Mouse (Mus musculus) limb, embryonic 10.5 days (tissue): ENCODE measurements at regions not wholly inside any gene's neighbourhood (a gene's known extent, or its start where the extent isn't known, plus 50 kb on each side); places are given as distances from the start of the nearest gene placed in this dataset.

Experiments
- DNase-seq: peaks from one replicate; pipeline ENCODE4 v3.0.0-alpha.2; 2017; ENCODE audit warnings: low spot score
- H3K27ac ChIP-seq: fragments of 300-500 bp; sonication (generic); 2 replicates; pipeline ENCODE4 v1.5.1; 2016; ENCODE audit warnings: mild to moderate bottlenecking
- H3K27me3 ChIP-seq: fragments of 300-500 bp; sonication (generic); 2 replicates; pipeline ENCODE4 v1.6.1; 2016; ENCODE audit warnings: low read depth, mild to moderate bottlenecking; ENCODE audit not compliant: poor library complexity, severe bottlenecking
- H3K36me3 ChIP-seq: fragments of 300-500 bp; sonication (generic); 2 replicates; pipeline ENCODE4 v1.6.1; 2016; ENCODE audit warnings: mild to moderate bottlenecking, moderate library complexity
- H3K4me1 ChIP-seq: fragments of 300-500 bp; sonication (generic); 2 replicates; pipeline ENCODE4 v1.6.1; 2016
- H3K4me3 ChIP-seq: fragments of 300-500 bp; sonication (generic); 2 replicates; pipeline ENCODE4 v1.5.1; 2016; ENCODE audit warnings: mild to moderate bottlenecking, moderate library complexity
- H3K9me3 ChIP-seq: fragments of 300-500 bp; sonication (generic); replicated peaks from 2 replicates; pipeline ENCODE4 v1.6.1; 2016; ENCODE audit warnings: mild to moderate bottlenecking
- WGBS: fragments of 180-500 bp; shearing (Covaris S2); methylation state at CpG from one replicate; pipeline ENCODE4 v1.1.7; 2016; 5-methylcytosine and 5-hydroxymethylcytosine counted together

DNA sequence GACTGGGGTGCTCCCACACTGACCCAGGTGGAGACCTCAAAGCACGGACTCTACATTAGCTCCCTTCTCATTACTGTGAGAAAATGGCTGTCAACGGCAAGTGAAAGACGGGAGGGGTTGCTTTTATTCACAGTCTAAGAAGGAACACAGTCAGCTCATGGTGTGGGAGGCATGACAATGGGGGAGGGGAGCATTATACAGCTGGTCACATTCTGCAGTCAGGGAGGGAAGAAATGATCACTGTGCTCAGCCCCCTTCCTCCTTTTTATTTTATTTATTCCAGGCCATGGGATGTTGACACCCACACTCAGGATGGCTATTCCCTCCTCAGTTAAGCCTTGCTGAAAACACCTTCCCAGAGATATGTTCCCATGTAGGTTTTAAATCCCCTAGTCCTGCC lies 93.1 kb upstream of the Spdye4c start:
- 79% methylated on average over 3 of the region's 3 CpGs for WGBS
- Histone ChIP-seq H3K4me3 (no peak overlapping the region), H3K9me3 (no peaks in the 10 kb centered on the region), H3K36me3 (no peaks in the 10 kb centered on the region), H3K27me3 (no peaks in the 10 kb centered on the region), H3K4me1 (no peaks in the 10 kb centered on the region; the same call in 1 of the 2 replicates), H3K27ac (no peak overlapping the region)
- DNase-seq = no peak

DNA sequence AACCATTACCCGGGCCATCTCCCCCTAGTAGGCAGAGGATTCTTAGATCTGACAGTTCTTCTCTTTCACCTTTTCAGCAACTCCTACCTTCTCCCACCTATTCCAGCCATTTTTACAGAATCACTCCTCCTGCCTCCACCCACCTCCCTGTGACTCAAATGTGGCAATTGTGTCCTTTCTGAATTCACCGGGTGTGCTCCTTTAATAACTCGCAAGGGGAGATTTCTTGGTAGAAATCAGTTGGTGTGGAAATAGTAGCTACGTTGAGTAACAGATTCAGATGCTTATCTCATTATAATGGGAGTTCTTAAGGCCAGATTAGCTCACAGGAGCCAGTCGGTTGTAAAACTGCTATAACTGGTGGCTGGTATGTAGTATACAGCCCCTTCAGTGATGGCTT lies 92.4 kb upstream of the Spdye4c start:
- no peak for DNase-seq
- 82% methylated on average over 5 of the region's 5 CpGs for WGBS
- no peaks in the 10 kb centered on the region for H3K27me3 ChIP-seq
- H3K9me3 ChIP-seq = no peaks in the 10 kb centered on the region
- H3K27ac ChIP-seq = no peak overlapping the region
- no peak overlapping the region for H3K4me3 ChIP-seq
- H3K4me1 ChIP-seq = no peaks in the 10 kb centered on the region; the same call in 1 of the 2 replicates
- no peaks in the 10 kb centered on the region for H3K36me3 ChIP-seq

DNA sequence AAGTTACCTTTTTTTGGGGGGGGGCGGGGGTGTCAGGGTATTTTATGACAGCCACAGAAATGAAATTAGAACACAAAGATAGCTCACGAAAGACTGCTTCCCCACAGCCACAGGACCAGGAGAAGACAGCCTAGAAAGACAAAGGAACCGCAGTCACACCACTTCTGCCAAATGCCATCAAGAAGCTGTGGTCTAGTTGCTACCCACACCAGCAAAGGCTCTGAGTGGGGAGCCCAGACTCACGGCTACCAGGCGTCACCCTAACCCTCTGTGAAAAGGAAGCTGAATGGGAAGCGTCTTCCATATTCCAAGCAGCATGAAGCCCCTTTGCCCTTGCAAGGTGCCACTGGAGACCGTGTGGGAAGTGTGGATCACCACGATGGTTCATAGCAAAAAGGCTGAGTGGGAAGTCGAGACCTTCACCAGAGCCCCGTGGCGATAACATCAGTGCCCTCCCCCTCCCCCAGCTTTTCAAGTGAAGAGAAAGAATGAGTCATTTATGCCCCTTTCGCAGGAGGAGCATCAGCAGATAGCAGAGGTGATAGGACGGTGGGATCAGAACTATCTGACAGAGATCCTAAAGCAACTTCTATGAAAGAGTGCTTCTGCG lies 91.3 kb upstream of the Spdye4c start:
- H3K36me3 ChIP-seq = no peaks in the 10 kb centered on the region
- no peak for DNase-seq
- no peaks in the 10 kb centered on the region for H3K27me3 ChIP-seq
- no peaks in the 10 kb centered on the region; the same call in 1 of the 2 replicates for H3K4me1 ChIP-seq
- no peaks in the 10 kb centered on the region for H3K9me3 ChIP-seq
- H3K4me3 ChIP-seq = no peak overlapping the region
- WGBS = 88% methylated on average over 14 of the region's 14 CpGs
- H3K27ac ChIP-seq = no peak overlapping the region

DNA sequence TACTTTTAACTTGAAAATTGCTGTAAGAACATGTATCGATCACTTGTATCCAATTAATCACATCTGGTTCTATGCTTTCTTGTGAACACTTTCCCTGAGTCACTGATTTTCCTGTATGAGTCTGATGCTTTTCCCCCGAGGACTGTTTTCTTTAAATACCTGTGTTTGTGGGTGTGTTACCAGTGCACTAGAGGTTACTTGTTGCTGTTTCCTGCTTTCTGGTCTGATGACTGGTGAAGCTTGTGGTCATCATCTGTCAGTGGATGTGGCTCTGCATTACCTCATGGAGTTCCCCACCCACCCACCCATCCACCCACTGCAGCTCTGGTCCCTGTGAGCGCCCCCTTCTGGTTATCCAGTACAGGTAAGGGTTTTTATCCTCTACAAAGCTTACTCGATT lies 88.3 kb upstream of the Spdye4c start:
- Histone ChIP-seq H3K4me3 (no peak overlapping the region), H3K4me1 (no peaks in the 10 kb centered on the region; the same call in 1 of the 2 replicates), H3K27ac (no peak overlapping the region), H3K9me3 (no peaks in the 10 kb centered on the region), H3K27me3 (no peaks in the 10 kb centered on the region), H3K36me3 (no peaks in the 10 kb centered on the region)
- WGBS = 78% methylated on average over 4 of the region's 4 CpGs
- DNase-seq = no peak

DNA sequence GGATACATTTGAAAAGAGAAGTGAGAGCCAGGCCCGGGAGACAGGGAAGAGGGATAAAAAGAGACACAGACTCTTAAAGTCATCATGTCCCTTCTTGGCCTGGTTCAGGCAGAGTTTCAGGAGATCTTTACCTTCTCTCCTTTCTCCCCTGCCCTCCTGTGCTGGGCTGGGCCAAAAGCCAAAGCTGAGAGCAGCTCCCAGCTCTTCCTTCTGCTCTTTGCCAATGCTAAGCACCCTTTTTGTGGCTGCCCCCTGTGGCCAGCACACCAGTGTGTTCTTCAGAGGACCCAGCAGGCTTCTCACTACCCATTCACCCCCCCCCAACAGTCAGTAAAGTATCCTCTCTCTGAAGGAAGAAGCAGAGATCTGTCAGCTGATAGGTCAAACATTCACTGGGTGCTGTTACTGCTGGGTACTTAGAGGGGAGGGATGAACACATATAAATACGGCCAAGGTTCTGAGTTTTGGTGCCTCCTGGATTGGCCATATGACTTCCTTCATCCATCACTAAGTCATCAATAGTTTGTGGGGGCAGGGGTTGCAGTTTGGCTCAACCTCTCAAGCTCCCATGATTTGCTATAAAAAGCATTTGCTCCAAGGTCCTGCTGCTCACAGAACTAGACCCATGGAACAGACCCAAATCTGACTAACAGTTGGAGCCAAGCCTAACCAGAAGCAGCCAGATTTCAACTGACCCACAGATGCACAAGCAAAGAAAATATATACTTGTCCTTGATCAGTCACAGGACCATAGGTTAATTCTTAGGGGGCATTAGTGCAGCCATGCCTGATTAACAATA lies 87.7 kb upstream of the Spdye4c start:
- no peak for DNase-seq
- H3K36me3 ChIP-seq = no peaks in the 10 kb centered on the region
- H3K27ac ChIP-seq = no peak overlapping the region
- H3K4me1 ChIP-seq = no peaks in the 10 kb centered on the region
- no peaks in the 10 kb centered on the region for H3K9me3 ChIP-seq
- WGBS = 81% methylated on average over 2 of the region's 2 CpGs
- H3K27me3 ChIP-seq = no peaks in the 10 kb centered on the region
- no peak overlapping the region for H3K4me3 ChIP-seq

DNA sequence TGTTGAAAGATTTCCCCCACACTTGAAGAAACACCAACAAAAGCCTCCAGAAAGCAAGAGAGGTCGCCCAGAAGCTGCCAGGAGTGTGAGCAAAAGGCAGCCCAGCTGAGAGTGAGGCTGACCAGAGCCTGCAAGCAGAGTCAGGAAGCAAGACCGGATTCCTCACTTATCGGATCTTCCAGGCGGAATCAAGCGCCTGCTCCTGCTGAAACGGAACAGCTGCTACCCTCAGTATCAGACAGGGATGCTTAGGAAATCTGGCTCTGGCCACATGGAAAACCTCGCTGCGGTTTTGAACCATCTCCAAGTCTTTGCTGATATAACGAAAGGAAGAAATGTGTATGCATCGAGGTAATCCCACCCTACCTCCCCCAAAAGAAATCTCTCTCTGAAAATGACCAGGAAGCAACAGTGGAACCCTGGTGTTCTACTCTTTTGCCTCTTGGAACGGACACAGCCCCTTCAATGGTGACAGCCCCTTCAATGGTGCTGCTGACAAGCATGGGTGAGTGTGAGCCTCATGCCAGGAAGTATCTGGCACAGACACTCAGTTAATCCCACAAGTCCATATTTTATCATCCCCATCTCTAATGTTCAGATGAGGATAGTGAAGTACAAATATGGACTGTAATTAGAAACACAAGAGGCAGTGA lies 83.3 kb upstream of the Spdye4c start:
- Histone ChIP-seq H3K9me3 (no peaks in the 10 kb centered on the region), H3K36me3 (no peaks in the 10 kb centered on the region), H3K4me3 (no peak overlapping the region), H3K27ac (no peak overlapping the region), H3K27me3 (no peaks in the 10 kb centered on the region), H3K4me1 (no peaks in the 10 kb centered on the region)
- DNase-seq = no peak
- WGBS = 73% methylated on average over 11 of the region's 11 CpGs

DNA sequence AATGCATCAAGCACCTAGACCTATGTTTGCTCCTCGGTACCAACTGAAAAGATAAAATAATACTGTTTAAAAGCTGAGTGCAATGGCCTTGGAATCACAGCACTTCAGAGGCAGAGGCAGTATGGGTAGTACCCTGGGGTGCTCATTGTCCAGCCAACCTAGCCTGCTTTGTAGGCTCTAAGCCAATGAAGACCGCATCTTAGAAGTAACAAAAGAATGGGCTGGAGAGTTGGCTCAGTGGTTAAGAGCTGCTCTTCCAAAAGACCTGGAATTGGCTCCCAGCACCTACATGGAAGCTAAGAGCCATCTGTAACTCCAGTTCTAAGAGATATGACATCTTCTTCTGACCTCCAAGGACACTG lies 82.8 kb upstream of the Spdye4c start:
- Histone ChIP-seq H3K4me1 (no peaks in the 10 kb centered on the region), H3K36me3 (no peaks in the 10 kb centered on the region), H3K27ac (no peak overlapping the region), H3K9me3 (no peaks in the 10 kb centered on the region), H3K4me3 (no peak overlapping the region), H3K27me3 (no peaks in the 10 kb centered on the region)
- 95% methylated on average over 2 of the region's 2 CpGs for whole genome bisulfite sequencing
- no peak for DNase-seq

DNA sequence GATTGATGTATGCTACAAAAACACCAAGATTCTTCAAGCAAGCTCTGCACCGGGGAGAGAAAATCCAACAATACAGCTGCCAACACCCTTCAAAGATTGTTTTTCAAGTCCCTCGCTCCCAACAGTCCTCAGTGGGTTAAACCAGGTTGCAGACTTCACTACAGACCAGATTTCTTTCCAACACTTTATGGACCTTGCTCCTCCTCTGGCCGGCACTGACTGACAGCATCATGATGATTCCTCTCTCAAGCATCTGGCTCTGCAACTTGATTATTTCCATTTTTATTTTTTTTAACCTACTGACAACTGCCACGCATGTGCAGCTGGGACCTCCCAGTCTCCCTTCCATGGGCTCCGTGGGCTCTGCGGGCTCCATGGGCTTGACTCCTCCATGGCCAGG lies 79.7 kb upstream of the Spdye4c start:
- H3K4me1 ChIP-seq = no peaks in the 10 kb centered on the region
- no peaks in the 10 kb centered on the region for H3K27me3 ChIP-seq
- no peak overlapping the region for H3K27ac ChIP-seq
- 88% methylated on average over 6 of the region's 6 CpGs for WGBS
- H3K4me3 ChIP-seq = no peak overlapping the region
- H3K36me3 ChIP-seq = no peaks in the 10 kb centered on the region
- no peak for DNase-seq
- H3K9me3 ChIP-seq = no peaks in the 10 kb centered on the region

DNA sequence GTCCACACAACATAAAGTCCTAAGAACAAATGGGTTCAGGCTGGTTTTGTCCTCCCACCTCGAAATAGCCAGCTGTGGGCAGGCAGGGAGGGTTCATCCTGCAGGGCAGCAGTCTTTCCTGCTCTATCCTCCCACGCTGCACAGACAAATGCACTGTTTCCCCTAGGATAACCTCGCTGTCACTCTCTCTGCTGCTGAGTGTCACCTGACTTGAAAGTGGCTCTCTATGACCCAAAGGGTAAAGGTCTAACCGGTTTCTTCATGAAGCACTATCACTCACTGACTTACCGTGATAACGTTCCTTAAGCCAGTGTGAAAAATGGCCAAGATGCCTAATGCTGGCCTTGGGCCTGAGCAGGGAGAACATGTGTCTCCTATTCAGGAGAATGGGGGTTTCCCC lies 78.2 kb upstream of the Spdye4c start:
- no peaks in the 10 kb centered on the region for H3K27me3 ChIP-seq
- DNase-seq = no peak
- 67% methylated on average over 6 of the region's 6 CpGs for WGBS
- H3K4me1 ChIP-seq = no peaks in the 10 kb centered on the region
- no peaks in the 10 kb centered on the region for H3K9me3 ChIP-seq
- no peak overlapping the region for H3K27ac ChIP-seq
- no peak overlapping the region for H3K4me3 ChIP-seq
- H3K36me3 ChIP-seq = no peaks in the 10 kb centered on the region

DNA sequence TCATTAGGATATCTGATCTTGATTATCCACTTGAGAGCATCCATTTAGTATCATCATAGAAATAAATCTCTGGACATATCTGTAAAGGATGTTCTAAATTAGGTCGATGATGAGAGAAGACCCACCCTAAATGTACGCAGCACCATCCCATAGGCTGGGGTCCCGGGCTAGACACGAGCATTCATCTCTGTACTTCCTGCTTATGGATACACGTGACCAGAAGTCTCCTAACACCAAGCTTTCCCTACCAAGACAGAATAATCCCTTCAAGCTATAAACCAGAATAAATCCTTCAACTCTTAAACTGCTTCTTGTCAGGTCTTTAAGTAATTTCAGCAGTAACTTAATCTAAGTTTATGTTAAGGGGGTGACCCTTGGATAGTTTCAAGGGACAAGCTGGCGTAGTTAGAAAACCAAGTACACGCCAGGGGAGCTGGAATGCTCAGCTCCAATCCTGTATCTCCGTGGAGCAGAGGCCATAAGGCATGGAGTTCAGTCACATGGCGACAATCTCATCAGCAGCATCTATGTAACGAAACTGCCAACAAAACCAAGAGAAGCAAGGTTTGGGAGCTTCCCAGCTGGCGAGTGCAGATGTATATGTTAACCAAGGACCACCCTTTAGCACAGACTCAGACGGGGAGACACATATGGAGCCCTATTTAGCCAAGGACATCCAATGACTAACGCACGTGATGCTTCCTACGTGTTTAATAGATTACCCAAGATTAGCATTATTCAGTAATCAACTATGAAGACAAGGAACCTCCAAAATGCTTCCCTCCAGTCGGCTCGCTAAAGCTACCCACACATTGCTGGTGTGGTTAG lies 76.3 kb upstream of the Spdye4c start:
- H3K36me3 ChIP-seq = no peaks in the 10 kb centered on the region

DNA sequence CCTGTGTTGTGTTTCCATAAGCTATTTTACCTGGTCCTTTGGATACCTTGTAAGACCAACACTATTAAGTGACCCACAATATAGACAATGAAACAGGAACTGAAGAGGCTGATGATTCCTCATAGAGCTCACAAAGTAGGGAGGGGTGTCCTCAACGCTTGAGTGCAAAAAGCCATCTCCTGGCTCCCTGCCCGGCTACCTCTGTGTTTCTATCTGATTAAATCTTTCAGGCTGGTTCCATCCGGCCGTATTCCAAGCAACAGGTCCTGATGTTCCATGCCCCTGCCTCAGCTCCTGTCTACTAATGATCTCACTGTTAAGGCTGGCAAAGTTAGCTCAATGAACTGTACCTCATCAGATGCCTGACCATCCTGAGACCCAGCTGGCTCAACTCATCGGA lies 75.3 kb upstream of the Spdye4c start:
- Histone ChIP-seq H3K9me3 (no peaks in the 10 kb centered on the region), H3K4me3 (no peak overlapping the region), H3K27me3 (no peaks in the 10 kb centered on the region), H3K27ac (no peak overlapping the region), H3K4me1 (no peaks in the 10 kb centered on the region), H3K36me3 (no peaks in the 10 kb centered on the region)
- 92% methylated on average over 5 of the region's 5 CpGs for WGBS
- no peak for DNase-seq

More for the DNA sequence above, 76.3 kb upstream of the Spdye4c start:
- no peak for DNase-seq
- WGBS = 86% methylated on average over 17 of the region's 17 CpGs
- Histone ChIP-seq H3K27ac (no peak overlapping the region), H3K4me1 (no peaks in the 10 kb centered on the region), H3K4me3 (no peak overlapping the region), H3K27me3 (no peaks in the 10 kb centered on the region), H3K9me3 (no peaks in the 10 kb centered on the region)

DNA sequence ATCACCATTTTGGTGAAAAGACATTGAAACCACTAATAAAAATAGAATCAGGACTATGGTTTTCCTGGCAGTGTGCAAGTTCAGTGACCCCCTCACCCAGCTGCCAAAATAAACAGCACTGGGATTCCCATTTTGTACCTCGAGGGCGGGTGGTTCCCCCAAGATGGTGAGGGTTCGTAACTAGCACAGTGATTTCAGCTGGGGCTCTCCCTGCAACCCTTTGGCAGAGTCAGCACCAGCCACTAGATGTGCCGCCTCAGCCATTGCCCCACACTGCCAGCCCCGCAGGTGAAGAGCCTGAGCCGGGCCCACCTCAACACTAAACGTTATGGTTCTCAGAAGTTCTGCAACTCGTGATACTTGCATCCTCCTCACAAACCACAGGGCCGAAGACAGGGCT lies 74.3 kb upstream of the Spdye4c start:
- Histone ChIP-seq H3K36me3 (no peaks in the 10 kb centered on the region), H3K4me1 (no peaks in the 10 kb centered on the region), H3K9me3 (no peaks in the 10 kb centered on the region), H3K27ac (no peak overlapping the region), H3K27me3 (no peaks in the 10 kb centered on the region), H3K4me3 (no peak overlapping the region)
- no peak for DNase-seq
- 90% methylated on average over 9 of the region's 9 CpGs for WGBS

DNA sequence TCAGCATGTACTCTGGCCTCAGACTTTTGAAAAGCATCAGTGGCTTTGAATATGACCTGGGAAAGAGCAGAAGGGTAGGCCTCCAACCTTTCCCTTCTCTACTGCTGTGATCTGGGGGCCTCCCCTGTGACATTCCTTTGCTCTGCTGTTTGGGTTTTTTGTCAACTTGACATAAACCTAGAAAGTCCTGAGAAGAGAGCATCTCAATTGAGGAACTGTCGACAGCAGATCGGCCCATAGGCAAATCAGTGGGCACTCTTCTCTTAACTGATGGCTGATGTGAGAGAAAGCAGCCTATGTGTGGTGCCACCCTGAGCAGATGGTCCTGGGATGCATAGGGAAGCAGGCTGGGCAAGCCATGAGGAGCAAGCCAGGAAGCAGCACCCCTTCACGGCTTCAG lies 72.9 kb upstream of the Spdye4c start:
- no peaks in the 10 kb centered on the region for H3K36me3 ChIP-seq
- no peak overlapping the region for H3K27ac ChIP-seq
- WGBS = 87% methylated on average over 3 of the region's 3 CpGs
- H3K4me3 ChIP-seq = no peak overlapping the region
- no peak for DNase-seq
- H3K4me1 ChIP-seq = no peaks in the 10 kb centered on the region; the same call in 1 of the 2 replicates
- no peaks in the 10 kb centered on the region for H3K27me3 ChIP-seq
- H3K9me3 ChIP-seq = no peaks in the 10 kb centered on the region
